Mouse (Mus musculus) erythroblast, adult 5-6 weeks (primary cell): ENCODE data around the gene Aktip. TPM values are rescaled to one million over a fixed set of nuclear protein-coding genes. Genes with fewer than 3 reads are reported as not detected.
A peak's percentile ranks its signal among the peaks of the same experiment; 100 is the strongest.

Source experiments
- ATAC-seq: replicated peaks from 2 replicates; pipeline ENCODE4 v1.8.0; 2016; ENCODE audit warnings: moderate number of reproducible peaks, mild to moderate bottlenecking, moderate TSS enrichment, inconsistent platforms; ENCODE audit not compliant: poor library complexity, low FRiP score, severe bottlenecking
- total RNA-seq, 2 experiments: library from RNA; stranded (forward) in 1 of 2; stranded (reverse) in 1 of 2; fragments of 150-400 nt in 1 of 2; fragments of 200-764, 138-1000 nt in 1 of 2; gene quantifications; 2 replicates each; pipeline versions ENCODE4 v1.2.3 to v1.2.4; 2015 to 2017; ENCODE audit warnings: low replicate concordance in 2 of 2

The Aktip gene
- total RNA-seq, 2 experiments from 2014 or later, result 2.0 to 8.3 TPM

GRCm38 (mm10) chr8:91069834-91070233 is 129.9 kb downstream of the Aktip start, which contains the start of gene Rbl2:
Gene Rbl2, plus strand, starts transcription at chr8:91070057.
- peak; percentile 90 for ATAC-seq

- peak; percentile 33 for ATAC-seq
Observed at GRCm38 (mm10) chr8:91069407-91069806, 130.4 kb downstream of the Aktip start.

GRCm38 (mm10) chr8:91065179-91065578 is 134.6 kb downstream of the Aktip start:
- ATAC-seq, result no peak

Other genes with a start within 250 kb of the Aktip start
- gene Rbl2, start 129.9 kb downstream of the Aktip start, total RNA-seq (2015; ENCODE audit: low replicate concordance), result 19.4 and 25.3 TPM in 2 replicates
- 26.7 and 34.3 TPM in 2 replicates for gene Rbl2, start 129.9 kb downstream of the Aktip start, total RNA-seq (2017; ENCODE audit: low replicate concordance)
- gene Rpgrip1l, start 113.3 kb upstream of the Aktip start, total RNA-seq (2015; ENCODE audit: low replicate concordance), result 2.9 and 3.3 TPM in 2 replicates
- 6.6 and 14.6 TPM in 2 replicates for gene Rpgrip1l, start 113.3 kb upstream of the Aktip start, total RNA-seq (2017; ENCODE audit: low replicate concordance)
- gene Fto, start 113.5 kb upstream of the Aktip start, total RNA-seq (2015; ENCODE audit: low replicate concordance), result 6.1 and 10.2 TPM in 2 replicates
- gene Fto, start 113.5 kb upstream of the Aktip start, total RNA-seq (2017; ENCODE audit: low replicate concordance), result 5.1 and 5.3 TPM in 2 replicates